Comparison of ENCODE assay signal across 11 mouse cellular contexts in genomic region chr9:66503879-66504411, GRCm38 (mm10). TPM values are rescaled to one million over a fixed set of nuclear protein-coding genes. Genes with fewer than 3 reads are reported as not detected.
DNase-seq lines count a peak whose midpoint lies in the region; ATAC-seq and TF ChIP-seq lines count a peak whose summit lies in the region.
"Had no signal": no experiment of that assay in that cellular context is flagged by ENCODE, and none has a peak within 500 bp of the region (broad histone marks: within the 10 kb centered on the region; RNA-seq: fewer than 3 reads in every experiment).

No protein-coding gene starts in this region.

- H3K27ac ChIP-seq in gastrocnemius, adult 2 months, result peak overlapping the region; percentile 61
- H3K27ac ChIP-seq in embryonic facial prominence, embryonic 10.5 days (replicated peaks), result peak overlapping the region; percentile 40; the same call in 1 of the 2 replicates
- H3K27ac ChIP-seq: kidney, postnatal 0 days; lung, embryonic 15.5 days had no signal

- DNase-seq in gastrocnemius, adult 2 months, result no peak
- no peak for DNase-seq in gastrocnemius, postnatal 25 days
- DNase-seq in CD4-positive, CD25-positive, alpha-beta regulatory T cell, adult 2 months (ENCODE audit: low read depth, low spot score), result peak; percentile 73
- no peak for DNase-seq in embryonic facial prominence, embryonic 10.5 days (ENCODE audit: low spot score)
- DNase-seq in naive thymus-derived CD4-positive, alpha-beta T cell, adult 2 months (ENCODE audit: low read depth), result peak; percentile 63
- no peak for DNase-seq in left cerebral cortex, postnatal 14 days (ENCODE audit: low spot score in 2 of 2)
- no peak for DNase-seq in right cerebral cortex, postnatal 4 days
- DNase-seq: cerebellum, adult 2 months had no signal

- no peak overlapping the region for H3K4me3 ChIP-seq in gastrocnemius, adult 2 months
- H3K4me3 ChIP-seq in embryonic facial prominence, embryonic 10.5 days, result no peak overlapping the region
- H3K4me3 ChIP-seq: lung, embryonic 15.5 days had no signal

- H3K36me3 ChIP-seq in embryonic facial prominence, embryonic 10.5 days (replicated peaks), result peaks cover 92% of the 10 kb centered on the region

- no peaks in the 10 kb centered on the region for H3K27me3 ChIP-seq in embryonic facial prominence, embryonic 10.5 days (replicated peaks; ENCODE audit: low read depth, poor library complexity, severe bottlenecking)
- H3K27me3 ChIP-seq: lung, embryonic 15.5 days had no signal

- TF ChIP-seq CTCF in gastrocnemius, adult 2 months (IDR thresholded peaks at IDR 0.05), result no peak

- ATAC-seq in monocyte, adult 5-6 weeks (replicated peaks; ENCODE audit: insufficient number of reproducible peaks, low FRiP score, low TSS enrichment, poor library complexity, severe bottlenecking), result no peak

- no peaks in the 10 kb centered on the region for H3K9me3 ChIP-seq in embryonic facial prominence, embryonic 10.5 days
- H3K9me3 ChIP-seq: lung, embryonic 15.5 days had no signal

- 72% methylated on average over 4 of the region's 4 CpGs for WGBS in embryonic facial prominence, embryonic 10.5 days

- intact Hi-C loops in gastrocnemius, adult 2 months (cut with DNase I), result no loop called here
- intact Hi-C loops in left cerebral cortex, postnatal 14 days (cut with DNase I), result loop anchor here (10.0 kb wide), 1 partner anchor 471 kb away; the partner anchor contains the start of gene Lactb

- peaks cover 14% of the 10 kb centered on the region for H3K4me1 ChIP-seq in embryonic facial prominence, embryonic 10.5 days
- H3K4me1 ChIP-seq: lung, embryonic 15.5 days had no signal

RNA-seq across cellular contexts. Expression of gene Fbxl22, which starts 10.4 kb away (rescaled TPM):
- total RNA-seq in gastrocnemius, adult 2 months (2021), result 1 to 10 TPM; 1.7 to 3.1 TPM
- total RNA-seq in gastrocnemius, postnatal 25 days (2021), result 1 to 10 TPM; 3.5 to 7.0 TPM
- 1.3 and 1.4 TPM in 2 replicates for polyA plus RNA-seq in embryonic facial prominence, embryonic 10.5 days (2016; fragmentation: Nextera tagmentation; extraction: Ambion mirVana)
- total RNA-seq in left cerebral cortex, postnatal 14 days (2021), result under 1 TPM; 0.13 to 0.40 TPM
- total RNA-seq in monocyte, adult 5-6 weeks (2017), result 1.1 to 2.3 TPM (median 1.8 TPM) in 3 replicates

Comparison
In these comparisons a context has a peak if more than half of its experiments do, and no peak if none do; other contexts are left out.
1. DNase-seq: peak in CD4-positive, CD25-positive, alpha-beta regulatory T cell, adult 2 months (single experiment) and naive thymus-derived CD4-positive, alpha-beta T cell, adult 2 months (single experiment); none in gastrocnemius, adult 2 months (single experiment), gastrocnemius, postnatal 25 days (single experiment), embryonic facial prominence, embryonic 10.5 days (single experiment), left cerebral cortex, postnatal 14 days (0 of 2) and right cerebral cortex, postnatal 4 days (single experiment).